Mouse (Mus musculus) spleen, adult 10 weeks (tissue): ENCODE measurements around the gene Gm3488. TPM values are rescaled to one million over a fixed set of nuclear protein-coding genes. Genes with fewer than 3 reads are reported as not detected.

Source experiments
- polyA plus RNA-seq: library from polyadenylated mRNA; stranded (reverse); fragments of 350-450 nt; fragmentation: Illumina TruSeq; extraction: RNeasy Lipid Tissue Mini Kit (QIAGEN cat#74804); gene quantifications from one replicate; pipeline ENCODE4 v1.2.3, GENCODE M21; 2015; ENCODE audit warnings: low replicate concordance; ENCODE audit not compliant: insufficient read depth

The Gm3488 gene
- polyA plus RNA-seq: 0.66 TPM

GRCm38 (mm10) chr14:5501374-5501773, at the start of gene Gm3488:
TSS of gene Gm3488 (plus strand) at chr14:5501674.

DNA sequence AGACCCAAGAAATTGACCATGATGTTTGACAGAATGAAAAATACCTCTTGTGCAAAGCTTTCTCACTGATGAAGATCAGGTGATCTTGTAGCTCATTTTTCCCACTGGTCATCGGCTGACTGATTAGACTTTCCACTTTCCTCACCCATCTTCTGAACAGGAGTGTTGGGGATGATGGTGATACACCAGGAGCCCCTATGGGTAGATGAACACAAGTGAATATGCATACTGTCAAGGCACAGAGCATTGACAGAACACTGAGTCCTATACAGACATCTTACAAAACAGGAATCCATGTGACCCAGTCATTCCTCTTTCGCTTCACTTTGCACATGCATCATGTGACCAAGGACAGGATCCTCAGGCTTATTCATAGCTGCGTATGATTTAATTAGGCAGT, 46.1 kb upstream of the Gm3488 start, which contains the start of gene Gm3194:
Gene Gm3194, minus strand, starts transcription at position 101 of the 400 bp plus-strand sequence.

GRCm38 (mm10) chr14:5477730-5478129, 23.7 kb upstream of the Gm3488 start, which contains the start of gene Gm8246:
TSS of gene Gm8246 (minus strand) at chr14:5477830.

GRCm38 (mm10) chr14:5483907-5484306, 17.6 kb upstream of the Gm3488 start, which contains the start of gene Gm3187:
TSS of gene Gm3187 (plus strand) at chr14:5484207.

GRCm38 (mm10) chr14:5538196-5538595, 36.7 kb downstream of the Gm3488 start, which contains the start of gene Gm3532:
TSS of gene Gm3532 (plus strand) at chr14:5538496.

Other genes starting within 250 kb of the Gm3488 start
- gene Gm3526, start 241.1 kb upstream of the Gm3488 start, polyA plus RNA-seq: not detected
- not detected for gene Gm3542, start 166.7 kb upstream of the Gm3488 start, polyA plus RNA-seq
- 0.81 TPM for gene Gm3500, start 112.6 kb upstream of the Gm3488 start, polyA plus RNA-seq
- gene Gm3194, start 46.2 kb upstream of the Gm3488 start, polyA plus RNA-seq: 0.44 TPM
- gene Gm8246, start 23.8 kb upstream of the Gm3488 start, polyA plus RNA-seq: not detected
- not detected for gene Gm3187, start 17.5 kb upstream of the Gm3488 start, polyA plus RNA-seq
- not detected for gene Gm3532, start 36.8 kb downstream of the Gm3488 start, polyA plus RNA-seq
- gene Gm8265, start 131.4 kb downstream of the Gm3488 start, polyA plus RNA-seq: not detected
- gene Gm9603, start 185.8 kb downstream of the Gm3488 start, polyA plus RNA-seq: not detected
- gene Gm3373, start 239.9 kb downstream of the Gm3488 start, polyA plus RNA-seq: 0.37 TPM